Mouse (Mus musculus) ovary, postnatal 14 days (tissue): Measurements from ENCODE around the gene Dab2ip.

Experiments used
- DNase-seq: peaks from one replicate; pipeline ENCODE4 v3.0.0; 2022; ENCODE audit warnings: low spot score

The Dab2ip gene

GRCm38 (mm10) chr2:35595102-35595501, 37.0 kb downstream of the Dab2ip start:
- no peak for DNase-seq

GRCm38 (mm10) chr2:35595718-35596117, 37.7 kb downstream of the Dab2ip start:
- no peak for DNase-seq

- DNase-seq, result no peak
Observed at GRCm38 (mm10) chr2:35596796-35597195, 38.7 kb downstream of the Dab2ip start.

- DNase-seq, result no peak
Observed at GRCm38 (mm10) chr2:35598819-35599218, 40.8 kb downstream of the Dab2ip start.

GRCm38 (mm10) chr2:35601665-35602064, 43.6 kb downstream of the Dab2ip start:
- no peak for DNase-seq

GRCm38 (mm10) chr2:35607476-35607875, 49.4 kb downstream of the Dab2ip start:
- DNase-seq, result no peak

GRCm38 (mm10) chr2:35608856-35609255, 50.8 kb downstream of the Dab2ip start:
- DNase-seq, result no peak

- no peak for DNase-seq
Observed at GRCm38 (mm10) chr2:35609317-35609716, 51.3 kb downstream of the Dab2ip start.

- DNase-seq, result no peak
Observed at GRCm38 (mm10) chr2:35610168-35610951, 52.3 kb downstream of the Dab2ip start.

GRCm38 (mm10) chr2:35610976-35611375, 52.9 kb downstream of the Dab2ip start:
- DNase-seq, result no peak

- DNase-seq, result no peak
Observed at GRCm38 (mm10) chr2:35611645-35612044, 53.6 kb downstream of the Dab2ip start.

GRCm38 (mm10) chr2:35612297-35612696, 54.2 kb downstream of the Dab2ip start:
- no peak for DNase-seq

- no peak for DNase-seq
Observed at GRCm38 (mm10) chr2:35613946-35614353, 55.9 kb downstream of the Dab2ip start.

GRCm38 (mm10) chr2:35614411-35614810, 56.3 kb downstream of the Dab2ip start:
- DNase-seq, result no peak

GRCm38 (mm10) chr2:35615366-35615765, 57.3 kb downstream of the Dab2ip start:
- DNase-seq, result no peak

- DNase-seq, result no peak
Observed at GRCm38 (mm10) chr2:35615977-35616376, 57.9 kb downstream of the Dab2ip start.

- DNase-seq, result no peak
Observed at GRCm38 (mm10) chr2:35616891-35617658, 59.0 kb downstream of the Dab2ip start.

GRCm38 (mm10) chr2:35618981-35619380, 60.9 kb downstream of the Dab2ip start:
- no peak for DNase-seq

- DNase-seq, result no peak
Observed at GRCm38 (mm10) chr2:35619532-35619931, 61.5 kb downstream of the Dab2ip start.

- DNase-seq, result no peak
Observed at GRCm38 (mm10) chr2:35620364-35621224, 62.5 kb downstream of the Dab2ip start.

- no peak for DNase-seq
Observed at GRCm38 (mm10) chr2:35621225-35621519, 63.1 kb downstream of the Dab2ip start.

- DNase-seq, result peak; percentile 48
Observed at GRCm38 (mm10) chr2:35621796-35622195, 63.7 kb downstream of the Dab2ip start.
